Mouse (Mus musculus) forebrain, embryonic 12.5 days (tissue): ENCODE results near the gene Tet2. TPM values are rescaled to one million over a fixed set of nuclear protein-coding genes. Genes with fewer than 3 reads are reported as not detected.
"Not testable (repeated sequence)": the region's sequence is repeated elsewhere in the genome, so short reads cannot be mapped to it uniquely, and the experiment has no call there.

Experiments
- ATAC-seq: fragments of 200-750 bp; cut with Nextera tagmentation; 2 replicates; pipeline ENCODE4 v1.8.0; 2017; ENCODE audit warnings: moderate TSS enrichment; ENCODE audit not compliant: low FRiP score
- H3K27ac ChIP-seq: fragments of 300-500 bp; sonication (generic); 2 replicates; pipeline ENCODE4 v1.5.1; 2016; ENCODE audit warnings: mild to moderate bottlenecking
- H3K27me3 ChIP-seq: fragments of 300-500 bp; sonication (generic); 2 replicates; pipeline ENCODE4 v1.6.1; 2016; ENCODE audit warnings: mild to moderate bottlenecking
- H3K36me3 ChIP-seq: fragments of 300-500 bp; sonication (generic); replicated peaks from 2 replicates; pipeline ENCODE4 v1.6.1; 2016; ENCODE audit warnings: mild to moderate bottlenecking
- H3K4me1 ChIP-seq: fragments of 300-500 bp; sonication (generic); 2 replicates; pipeline ENCODE4 v1.6.1; 2016
- H3K4me2 ChIP-seq: fragments of 300-500 bp; sonication (generic); 2 replicates; pipeline ENCODE4 v1.6.1; 2016; ENCODE audit warnings: mild to moderate bottlenecking, moderate library complexity
- H3K4me3 ChIP-seq: fragments of 300-500 bp; sonication (generic); replicated peaks from 2 replicates; pipeline ENCODE4 v1.5.1; 2016; ENCODE audit warnings: mild to moderate bottlenecking
- H3K9ac ChIP-seq: fragments of 300-500 bp; sonication (generic); 2 replicates; pipeline ENCODE4 v1.6.1; 2016; ENCODE audit warnings: mild to moderate bottlenecking
- H3K9me3 ChIP-seq: fragments of 300-500 bp; sonication (generic); 2 replicates; pipeline ENCODE4 v1.6.1; 2016
- WGBS: fragments of 180-500 bp; shearing (Covaris S2); methylation state at CpG from one replicate; pipeline ENCODE4 v1.1.7; 2016; 5-methylcytosine and 5-hydroxymethylcytosine counted together
- polyA plus RNA-seq: library from polyadenylated mRNA; unstranded; fragments of >200 nt; fragmentation: Nextera tagmentation; extraction: Ambion mirVana; gene quantifications from 2 replicates; pipeline ENCODE4 v1.2.1, GENCODE M21; 2016

Tet2 gene
- polyA plus RNA-seq, 1 experiment from 2014 or later: 25.1 TPM

- Histone ChIP-seq H3K9ac (peak overlapping the region; percentile 82), H3K27ac (peak overlapping the region; percentile 87)
- WGBS: under 1% methylated on average over 45 of the region's 52 CpGs
These were observed 798 bp downstream of the Tet2 start for GRCm38 (mm10) chr3:133544131-133544550.

GRCm38 (mm10) chr3:133543101-133544020 is 1.6 kb downstream of the Tet2 start:
- ATAC-seq: peak; percentile 28; the same call in 1 of the 2 replicates
- WGBS: under 1% methylated on average over 20 of the region's 21 CpGs
- H3K9ac ChIP-seq: peak overlapping the region; percentile 82
- peaks cover 5% of the 10 kb centered on the region; the same call in 1 of the 2 replicates for H3K27me3 ChIP-seq
- peak overlapping the region; percentile 87 for H3K27ac ChIP-seq
- peak overlapping the region; percentile 78 for H3K4me2 ChIP-seq
- H3K9me3 ChIP-seq: no peaks in the 10 kb centered on the region
- peaks cover 4% of the 10 kb centered on the region for H3K36me3 ChIP-seq
- H3K4me1 ChIP-seq: peaks cover 9% of the 10 kb centered on the region
- peak overlapping the region; percentile 74 for H3K4me3 ChIP-seq

More at GRCm38 (mm10) chr3:133544131-133544550, 798 bp downstream of the Tet2 start:
- ATAC-seq: peak; percentile 95
- Histone ChIP-seq H3K4me1 (peaks cover 9% of the 10 kb centered on the region), H3K4me3 (peak overlapping the region; percentile 74), H3K4me2 (peak overlapping the region; percentile 78), H3K27me3 (peaks cover 5% of the 10 kb centered on the region; the same call in 1 of the 2 replicates), H3K36me3 (no peaks in the 10 kb centered on the region), H3K9me3 (no peaks in the 10 kb centered on the region)

GRCm38 (mm10) chr3:133542084-133542483 is 2.9 kb downstream of the Tet2 start:
- ATAC-seq: no peak
- no peaks in the 10 kb centered on the region for H3K9me3 ChIP-seq
- H3K36me3 ChIP-seq: peaks cover 10% of the 10 kb centered on the region
- no peak overlapping the region for H3K9ac ChIP-seq
- peaks cover 9% of the 10 kb centered on the region for H3K4me1 ChIP-seq
- H3K4me3 ChIP-seq: 0 out of 2 replicates have a peak overlapping the region, but pooled peaks have one; percentile 74
- H3K4me2 ChIP-seq: peak overlapping the region; percentile 78
- peaks cover 3% of the 10 kb centered on the region; the same call in 1 of the 2 replicates for H3K27me3 ChIP-seq
- H3K27ac ChIP-seq: no peak overlapping the region

GRCm38 (mm10) chr3:133541000-133541399 is 3.9 kb downstream of the Tet2 start:
- Histone ChIP-seq H3K9me3 (no peaks in the 10 kb centered on the region), H3K36me3 (peaks cover 16% of the 10 kb centered on the region), H3K27me3 (no peaks in the 10 kb centered on the region), H3K27ac (no peak overlapping the region), H3K4me3 (no peak overlapping the region), H3K4me1 (peaks cover 9% of the 10 kb centered on the region), H3K4me2 (no peak overlapping the region), H3K9ac (no peak overlapping the region)
- ATAC-seq: no peak

- no peaks in the 10 kb centered on the region for H3K27me3 ChIP-seq
- H3K4me1 ChIP-seq: peaks cover 6% of the 10 kb centered on the region
- H3K4me3 ChIP-seq: no peak overlapping the region
- no peak overlapping the region for H3K4me2 ChIP-seq
- ATAC-seq: no peak
- H3K36me3 ChIP-seq: peaks cover 16% of the 10 kb centered on the region
- H3K9me3 ChIP-seq: no peaks in the 10 kb centered on the region
- no peak overlapping the region for H3K27ac ChIP-seq
- 86% methylated on average over 4 of the region's 4 CpGs for WGBS
- H3K9ac ChIP-seq: no peak overlapping the region
These were observed 4.9 kb downstream of the Tet2 start for GRCm38 (mm10) chr3:133539991-133540390.

GRCm38 (mm10) chr3:133538499-133538898 is 6.4 kb downstream of the Tet2 start:
- peaks cover 16% of the 10 kb centered on the region for H3K36me3 ChIP-seq
- H3K4me3 ChIP-seq, H3K27me3 ChIP-seq, ATAC-seq, H3K27ac ChIP-seq, H3K4me2 ChIP-seq, H3K9ac ChIP-seq, H3K9me3 ChIP-seq: not testable (repeated sequence)
- peaks cover 18% of the 10 kb centered on the region for H3K4me1 ChIP-seq
- WGBS: 96% methylated on average over 4 of the region's 4 CpGs

- H3K4me3 ChIP-seq: no peak overlapping the region
- no peak overlapping the region for H3K4me2 ChIP-seq
- 90% methylated on average over 6 of the region's 6 CpGs for WGBS
- H3K27me3 ChIP-seq: no peaks in the 10 kb centered on the region
- ATAC-seq: no peak
- no peak overlapping the region for H3K9ac ChIP-seq
- peaks cover 16% of the 10 kb centered on the region for H3K36me3 ChIP-seq
- no peaks in the 10 kb centered on the region for H3K9me3 ChIP-seq
- H3K4me1 ChIP-seq: peaks cover 12% of the 10 kb centered on the region
- H3K27ac ChIP-seq: no peak overlapping the region
These were observed 9.3 kb downstream of the Tet2 start for GRCm38 (mm10) chr3:133535644-133536043.

- H3K36me3 ChIP-seq: peaks cover 16% of the 10 kb centered on the region
- WGBS: 14% methylated on average over 6 of the region's 6 CpGs
- no peaks in the 10 kb centered on the region for H3K9me3 ChIP-seq
- H3K4me1 ChIP-seq: peaks cover 12% of the 10 kb centered on the region
- no peak overlapping the region for H3K4me2 ChIP-seq
- H3K9ac ChIP-seq: no peak overlapping the region
- H3K27ac ChIP-seq: no peak overlapping the region
- no peak for ATAC-seq
- H3K27me3 ChIP-seq: no peaks in the 10 kb centered on the region
- H3K4me3 ChIP-seq: no peak overlapping the region
These were observed 10.9 kb downstream of the Tet2 start for GRCm38 (mm10) chr3:133534066-133534465.

GRCm38 (mm10) chr3:133533272-133533995 is 11.5 kb downstream of the Tet2 start:
- H3K27me3 ChIP-seq: no peaks in the 10 kb centered on the region
- no peak overlapping the region for H3K9ac ChIP-seq
- H3K4me1 ChIP-seq: peaks cover 12% of the 10 kb centered on the region
- WGBS: 55% methylated on average over 11 of the region's 11 CpGs
- no peak for ATAC-seq
- H3K4me3 ChIP-seq: no peak overlapping the region
- H3K27ac ChIP-seq: no peak overlapping the region
- H3K9me3 ChIP-seq: no peaks in the 10 kb centered on the region
- H3K36me3 ChIP-seq: peaks cover 12% of the 10 kb centered on the region
- H3K4me2 ChIP-seq: no peak overlapping the region

GRCm38 (mm10) chr3:133532806-133533205 is 12.1 kb downstream of the Tet2 start:
- Histone ChIP-seq H3K4me2 (no peak overlapping the region), H3K27me3 (no peaks in the 10 kb centered on the region), H3K4me3 (no peak overlapping the region), H3K9ac (no peak overlapping the region), H3K4me1 (peaks cover 12% of the 10 kb centered on the region), H3K36me3 (peaks cover 8% of the 10 kb centered on the region), H3K9me3 (no peaks in the 10 kb centered on the region), H3K27ac (no peak overlapping the region)
- no peak for ATAC-seq
- WGBS: 69% methylated on average over 3 of the region's 3 CpGs

- H3K4me2 ChIP-seq: no peak overlapping the region
- no peak overlapping the region for H3K4me3 ChIP-seq
- no peak overlapping the region for H3K9ac ChIP-seq
- H3K27ac ChIP-seq: no peak overlapping the region
- no peaks in the 10 kb centered on the region for H3K27me3 ChIP-seq
- ATAC-seq: no peak
- 78% methylated on average over 6 of the region's 6 CpGs for WGBS
- no peaks in the 10 kb centered on the region for H3K9me3 ChIP-seq
- peaks cover 6% of the 10 kb centered on the region; the same call in 1 of the 2 replicates for H3K36me3 ChIP-seq
- H3K4me1 ChIP-seq: peaks cover 12% of the 10 kb centered on the region
These were observed 12.7 kb downstream of the Tet2 start for GRCm38 (mm10) chr3:133532252-133532651.

- H3K27ac ChIP-seq: no peak overlapping the region
- peaks cover 12% of the 10 kb centered on the region for H3K4me1 ChIP-seq
- H3K9me3 ChIP-seq: no peaks in the 10 kb centered on the region
- no peak for ATAC-seq
- H3K4me2 ChIP-seq: no peak overlapping the region
- no peaks in the 10 kb centered on the region for H3K27me3 ChIP-seq
- H3K9ac ChIP-seq: no peak overlapping the region
- no peak overlapping the region for H3K4me3 ChIP-seq
- peaks cover 1% of the 10 kb centered on the region; the same call in 1 of the 2 replicates for H3K36me3 ChIP-seq
- 85% methylated on average over 2 of the region's 2 CpGs for WGBS
These were observed 13.8 kb downstream of the Tet2 start for GRCm38 (mm10) chr3:133531101-133531500.
